Mouse (Mus musculus): ENCODE measurements around the gene Tanc1. TPM values are rescaled to one million over a fixed set of nuclear protein-coding genes. Genes with fewer than 3 reads are reported as not detected.

The Tanc1 gene
- total and polyA plus RNA-seq, 3 experiments: 5.6 to 17.3 (median 16.4) TPM

DNA sequence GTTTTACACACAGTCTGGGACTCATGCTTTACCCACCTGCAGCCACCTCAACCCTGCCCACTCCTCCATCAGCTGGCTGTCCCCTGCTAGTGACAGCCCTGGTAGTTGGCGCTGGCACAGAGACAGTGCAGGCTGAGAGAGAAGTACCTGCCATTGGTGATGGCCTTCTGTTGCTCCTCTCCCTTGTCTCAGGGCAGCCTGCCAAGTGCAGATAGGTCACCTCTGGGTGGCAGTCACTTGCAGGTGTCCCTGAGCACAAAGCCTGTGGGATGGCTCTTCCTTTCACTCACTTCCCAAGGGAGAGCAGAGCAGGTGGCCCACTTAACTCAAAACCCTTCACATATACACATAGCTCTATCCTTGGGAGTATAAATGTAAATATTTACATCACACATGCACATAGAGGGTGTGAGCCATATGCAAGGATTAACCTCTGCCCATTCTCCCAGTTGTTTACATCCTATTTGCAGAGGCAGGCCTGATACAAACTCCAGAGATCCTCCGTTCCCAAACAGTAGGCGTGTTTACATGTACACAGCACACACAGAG is 106.0 kb downstream of the Tanc1 start:
- DNase-seq: peak; percentile 17

DNA sequence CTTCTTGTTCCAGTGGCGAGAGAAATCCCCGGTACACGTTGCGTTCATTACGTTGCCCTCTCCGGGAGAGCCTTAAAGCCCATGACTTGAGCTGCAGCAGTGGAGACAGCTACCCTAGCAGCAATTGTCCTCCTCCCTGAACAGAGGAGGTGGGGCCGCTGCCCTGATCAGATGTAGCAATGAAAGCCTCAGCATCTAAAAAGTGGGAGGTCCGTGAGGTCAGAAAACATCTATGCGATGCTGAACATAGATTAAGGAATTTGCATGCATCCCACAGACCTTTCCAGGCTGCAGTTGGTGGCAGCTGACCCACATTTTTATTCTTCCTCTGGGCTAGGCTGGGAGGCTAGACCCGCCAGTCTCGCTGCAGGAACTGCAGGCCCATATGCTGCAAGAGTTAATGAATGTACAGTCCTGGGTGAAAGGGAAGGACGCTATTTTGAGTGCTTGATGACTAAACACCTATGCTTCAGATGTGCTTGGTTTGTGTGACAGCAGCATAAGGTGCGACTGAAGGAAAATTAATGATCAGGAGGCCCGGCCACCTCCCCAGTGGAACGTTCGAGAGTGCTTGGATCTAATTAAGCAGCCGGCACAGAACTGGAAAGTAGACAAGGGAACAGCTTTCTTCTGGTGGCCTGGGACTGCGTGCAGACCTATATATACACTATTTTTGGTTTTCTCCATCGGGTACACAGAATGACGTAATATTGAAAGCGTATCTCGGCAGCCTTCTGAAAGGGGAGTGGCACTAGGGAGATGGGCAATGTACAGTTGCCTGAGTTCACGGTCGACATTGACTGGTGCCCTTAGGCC is 107.0 kb downstream of the Tanc1 start:
- no peak for DNase-seq

DNA sequence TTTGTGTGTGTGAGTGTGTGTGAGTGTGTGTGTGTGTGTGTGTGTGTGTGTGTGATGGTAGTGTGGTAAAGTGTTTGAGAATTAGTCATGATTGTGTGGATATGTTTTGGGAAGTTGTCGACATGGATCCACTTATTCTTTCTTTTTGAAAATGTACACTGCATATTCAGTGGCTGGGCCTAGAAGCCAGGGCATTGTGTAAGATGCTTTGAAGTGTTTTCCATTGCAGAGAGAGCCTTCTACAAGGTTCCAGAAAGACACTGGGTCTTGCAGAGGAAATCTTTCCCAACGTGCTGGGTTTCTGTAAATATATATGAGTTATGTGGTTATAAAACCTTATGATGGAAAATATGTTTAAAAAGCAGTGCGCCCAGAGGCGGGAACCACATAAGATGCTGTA is 108.0 kb downstream of the Tanc1 start:
- DNase-seq: no peak

DNA sequence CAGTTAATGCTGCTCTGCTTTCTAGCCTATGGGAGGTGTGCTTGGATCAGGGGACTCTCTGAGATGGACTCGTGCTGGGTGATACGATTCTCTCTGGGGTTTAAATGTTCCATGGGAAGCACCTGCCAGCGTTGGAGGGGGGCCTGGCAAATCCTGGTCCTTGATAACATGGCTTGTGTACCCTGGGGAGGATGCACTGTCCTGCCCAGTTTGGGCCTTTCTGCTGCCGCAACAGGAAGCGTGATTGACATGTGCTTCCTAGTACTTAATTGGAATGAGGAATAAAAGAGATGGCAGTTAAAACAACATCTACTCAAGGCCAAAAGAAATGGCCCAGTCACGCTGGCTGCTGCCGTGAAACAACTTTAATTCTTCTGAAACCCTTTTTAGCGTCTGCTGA is 109.3 kb downstream of the Tanc1 start:
- no peak for DNase-seq

DNA sequence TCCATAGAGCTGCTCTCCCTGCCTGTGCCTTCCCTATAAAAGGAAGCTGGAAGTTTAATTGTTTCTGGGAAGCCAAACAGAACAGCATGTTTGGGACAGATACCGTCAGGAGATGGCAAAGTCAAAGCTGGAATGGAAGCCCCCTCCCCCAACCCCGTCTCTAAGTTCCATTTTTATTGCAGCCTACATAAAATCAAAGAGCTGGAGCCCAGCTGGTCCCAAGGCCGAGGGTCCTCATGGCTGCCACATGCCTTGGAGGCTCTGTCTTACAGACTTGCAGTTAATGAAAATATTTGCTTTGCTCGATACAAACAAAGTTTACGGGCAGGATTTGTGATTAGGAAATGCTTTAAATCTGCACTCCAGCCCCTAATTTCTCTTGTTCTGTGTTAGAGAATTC is 109.9 kb downstream of the Tanc1 start:
- DNase-seq: no peak

DNA sequence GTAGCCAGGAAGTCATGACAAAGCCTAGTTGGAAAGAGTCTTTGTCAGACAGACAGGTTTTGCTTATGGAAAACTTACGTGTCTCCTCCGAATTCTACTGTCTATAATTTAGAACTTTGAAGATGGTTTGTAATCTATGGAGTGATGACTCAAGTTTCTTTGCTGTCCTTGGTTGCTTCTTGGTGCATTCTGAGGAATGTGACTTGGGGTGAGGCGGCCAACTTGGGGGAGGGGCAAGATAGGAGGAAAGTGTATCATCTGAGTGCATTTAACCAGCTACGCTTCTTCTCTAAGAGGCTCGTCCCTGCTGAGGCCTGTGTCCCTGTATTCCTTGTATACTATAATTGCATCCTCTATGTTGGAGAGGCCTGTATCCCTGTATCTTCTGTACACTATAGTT is 111.5 kb downstream of the Tanc1 start:
- DNase-seq: no peak

DNA sequence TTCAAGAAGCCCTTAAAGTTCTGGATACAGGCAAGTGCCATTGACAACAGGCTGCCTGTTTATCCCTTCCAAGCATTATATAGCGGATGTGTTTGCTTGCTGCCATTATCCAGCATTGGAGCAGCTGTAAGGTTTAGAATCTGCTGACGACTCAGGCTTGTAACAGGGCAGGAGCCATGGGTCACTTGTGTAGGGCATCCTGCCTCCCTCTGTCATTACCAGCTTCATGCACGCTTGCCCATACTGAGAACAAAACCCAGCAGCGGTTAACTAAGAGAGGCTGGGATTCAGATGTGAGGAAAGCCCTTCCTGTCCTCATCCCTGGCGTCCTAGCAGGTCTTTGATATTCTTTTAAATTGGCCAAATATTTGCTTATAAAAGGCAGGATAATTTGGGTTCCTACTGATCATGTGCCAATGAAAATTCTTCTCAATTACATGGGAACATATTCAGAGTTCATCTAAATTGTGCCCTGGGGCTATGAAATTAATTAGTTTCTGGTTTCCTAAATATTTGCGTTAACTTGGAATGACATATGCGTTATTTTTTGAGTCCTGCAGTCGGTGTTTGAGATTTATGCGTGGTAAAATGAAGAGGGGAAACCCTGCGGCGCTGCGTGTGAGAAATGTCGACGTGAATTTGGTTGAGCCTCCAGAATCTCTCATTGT is 113.8 kb downstream of the Tanc1 start:
- DNase-seq: no peak

DNA sequence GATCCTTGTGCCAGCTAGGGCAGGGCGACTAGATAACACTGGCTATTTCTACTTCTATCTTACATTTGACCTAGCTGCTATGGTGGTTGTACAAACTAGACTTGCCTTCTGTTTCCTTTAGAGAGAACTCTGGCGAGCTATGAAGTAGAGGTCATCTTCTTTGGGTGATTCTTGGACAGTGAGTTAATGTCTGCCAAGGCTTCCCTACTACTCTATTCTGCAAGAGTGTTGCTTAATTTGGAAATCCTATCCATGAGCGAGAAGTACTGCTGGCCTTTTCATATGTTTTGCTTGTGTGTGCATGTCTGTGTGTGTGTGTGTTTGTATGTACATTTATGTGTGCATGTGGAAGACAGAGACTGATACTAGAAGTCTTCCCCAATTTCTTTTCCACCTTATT is 120.0 kb downstream of the Tanc1 start:
- DNase-seq: no peak

DNA sequence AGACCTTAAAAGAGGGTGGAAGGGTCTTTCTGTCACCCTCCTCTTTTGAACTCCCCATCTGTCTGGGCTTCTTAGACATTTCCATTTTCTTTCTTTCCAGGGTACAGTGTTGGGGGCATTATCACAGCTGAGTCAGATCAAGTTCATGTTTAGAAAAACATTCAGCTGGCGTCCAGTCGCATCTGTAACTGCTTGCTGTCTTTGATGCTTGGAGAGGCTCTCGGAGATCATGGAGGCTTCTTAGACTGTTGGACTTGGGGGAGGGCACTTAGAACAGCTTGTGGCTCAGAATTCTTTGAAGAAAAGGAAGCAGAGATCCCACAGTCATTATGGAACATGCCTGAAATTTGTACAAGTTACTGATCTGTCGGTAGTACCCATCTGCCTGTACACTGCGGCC is 121.6 kb downstream of the Tanc1 start:
- DNase-seq: no peak

DNA sequence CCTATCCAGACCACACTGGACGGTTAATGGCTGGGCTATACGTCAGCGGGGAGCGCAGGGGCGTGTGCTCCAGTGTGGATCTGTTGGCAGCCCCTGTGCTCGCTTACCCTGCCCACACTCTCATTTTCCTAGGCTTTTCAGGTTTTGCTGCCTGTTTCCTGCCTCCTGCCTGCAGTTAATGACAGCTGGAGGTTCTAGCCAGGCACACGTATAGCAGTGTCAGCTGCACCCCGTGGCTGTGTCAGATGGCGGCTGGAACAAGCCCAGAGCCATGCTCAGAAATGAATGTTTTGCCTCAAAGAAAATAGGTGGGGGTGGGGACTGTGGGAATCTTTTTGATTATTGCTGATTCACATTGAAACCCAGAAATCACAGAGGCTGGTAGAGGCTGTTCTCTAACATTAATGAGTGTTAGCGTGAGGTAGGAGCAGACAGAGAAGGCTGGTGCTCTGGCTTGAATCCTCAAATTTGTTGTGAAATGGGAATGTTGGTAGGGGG is 124.6 kb downstream of the Tanc1 start:
- DNase-seq: no peak

DNA sequence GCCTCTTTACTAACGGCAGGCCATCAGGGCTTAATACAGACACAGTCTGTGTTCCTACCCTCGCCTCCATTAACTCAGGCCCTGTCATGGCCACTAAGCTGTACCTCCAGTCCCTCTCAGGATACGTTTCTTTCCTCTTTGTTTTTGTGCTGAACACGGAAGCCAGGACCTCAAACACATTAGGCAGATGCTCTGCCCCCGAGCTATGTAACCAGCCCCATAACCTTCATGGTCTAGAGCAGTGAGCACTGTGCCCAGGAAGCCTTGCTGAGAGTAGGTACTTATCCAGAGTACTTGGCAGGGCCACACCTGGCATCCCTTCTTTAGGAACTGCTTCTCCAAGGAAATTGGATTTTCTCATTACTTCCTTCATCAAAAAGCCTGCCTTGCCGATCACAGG is 125.5 kb downstream of the Tanc1 start:
- no peak for DNase-seq

DNA sequence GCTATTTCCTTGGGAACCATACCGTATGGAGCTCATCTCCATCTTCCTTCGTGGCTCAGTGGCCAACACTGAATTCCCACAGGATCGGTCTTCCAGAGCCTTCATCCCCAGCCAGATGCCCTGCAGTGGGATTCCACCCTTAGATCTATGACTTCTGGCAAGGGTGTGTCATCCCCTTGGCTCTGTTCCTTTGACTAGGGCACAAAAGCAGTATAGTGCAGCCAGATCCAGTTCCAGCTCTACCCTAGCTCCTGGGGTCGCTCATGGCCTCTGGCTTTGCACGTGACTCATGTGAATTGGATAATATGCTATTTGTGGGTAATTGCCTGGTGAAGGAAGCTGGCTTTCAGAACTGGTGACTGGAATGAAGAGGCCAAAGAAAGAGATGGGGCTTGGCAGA is 126.5 kb downstream of the Tanc1 start:
- no peak for DNase-seq

DNA sequence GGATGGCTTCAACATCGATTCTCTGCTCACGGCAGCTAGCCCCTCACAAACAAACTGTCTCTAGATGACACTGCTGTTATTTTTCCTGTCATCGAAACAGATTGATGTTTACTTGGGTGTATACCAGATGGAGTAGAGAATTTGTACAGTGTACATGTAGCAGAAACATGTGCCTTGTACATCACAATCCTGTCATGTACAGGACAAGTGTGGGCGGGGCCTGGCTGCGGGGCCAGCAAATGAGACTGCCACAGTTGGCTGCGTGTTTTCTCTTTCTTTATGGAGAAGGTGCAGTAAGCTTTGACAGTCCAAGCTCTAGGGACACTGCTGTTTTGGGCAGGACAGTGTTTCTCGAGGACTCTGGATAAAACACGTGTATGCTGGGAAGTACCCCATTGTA is 127.2 kb downstream of the Tanc1 start:
- DNase-seq: no peak

DNA sequence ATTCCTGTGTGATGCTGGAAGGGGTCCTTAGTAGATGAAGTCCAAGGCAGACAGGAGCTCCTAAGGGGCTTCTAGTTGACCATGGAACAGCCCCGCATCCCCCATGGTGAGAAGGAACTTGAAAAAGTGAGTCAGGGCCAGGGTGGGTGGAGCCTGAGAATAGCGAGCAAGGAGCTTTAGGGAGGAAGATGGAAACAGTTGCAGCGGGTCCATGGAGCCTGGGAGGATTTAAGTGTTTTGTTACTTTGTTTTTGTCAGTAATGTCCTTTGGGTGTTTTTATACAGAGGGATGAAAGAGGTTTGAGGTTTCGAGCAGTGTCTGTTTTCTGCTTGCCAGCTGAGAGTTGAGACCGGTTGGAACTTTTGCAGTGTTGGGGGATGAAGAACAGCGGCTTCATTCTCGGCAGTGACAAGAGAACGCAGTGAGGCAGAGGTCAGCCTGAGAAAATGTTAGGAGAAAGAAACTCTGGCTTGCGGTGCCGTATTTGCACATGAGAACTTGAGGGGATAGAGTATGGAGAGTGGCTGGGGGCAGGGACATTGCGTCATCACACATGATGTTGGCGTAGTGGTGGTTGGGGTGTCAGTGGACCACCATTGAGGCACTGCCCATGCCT is 130.8 kb downstream of the Tanc1 start:
- DNase-seq: no peak

DNA sequence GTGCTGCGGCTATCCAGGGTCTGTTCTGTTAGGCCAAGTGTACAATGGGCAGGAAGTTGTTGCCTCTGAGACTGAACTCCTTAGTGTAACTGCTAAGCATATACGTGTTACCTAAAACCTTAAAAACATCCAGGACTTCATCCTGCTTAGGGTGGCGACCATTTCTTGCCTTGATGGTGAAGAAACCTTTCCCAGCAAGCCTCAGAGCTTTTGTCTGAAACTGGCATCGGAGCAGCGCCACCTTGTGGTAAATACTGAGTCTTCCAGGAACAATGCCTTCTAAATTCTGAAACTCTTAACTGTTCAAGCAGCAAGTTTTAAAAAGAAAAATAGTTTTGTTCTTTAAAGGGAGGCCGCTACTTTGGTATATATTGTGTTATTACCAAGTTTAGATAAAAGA is 133.6 kb downstream of the Tanc1 start:
- DNase-seq: peak; percentile 27

DNA sequence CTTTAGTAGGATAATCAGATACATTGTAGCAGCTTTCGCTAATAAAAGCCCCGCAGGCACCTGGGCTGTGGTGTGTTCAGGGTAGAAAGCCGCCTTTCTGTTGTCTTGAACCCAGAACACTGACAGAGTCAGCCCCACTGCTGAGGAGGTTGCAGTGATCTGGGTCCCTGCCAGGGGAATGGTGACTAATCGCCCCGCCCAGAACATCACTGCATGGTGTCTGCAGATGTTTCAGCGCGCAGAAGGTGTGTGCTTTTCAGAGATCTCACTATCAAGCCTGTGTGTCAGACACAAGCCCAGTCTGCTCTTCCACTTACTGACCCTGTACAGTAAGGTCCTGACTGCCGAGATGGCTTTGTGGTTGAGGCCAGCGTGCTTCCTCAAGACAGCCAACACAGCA is 134.2 kb downstream of the Tanc1 start:
- peak; percentile 75 for DNase-seq

DNA sequence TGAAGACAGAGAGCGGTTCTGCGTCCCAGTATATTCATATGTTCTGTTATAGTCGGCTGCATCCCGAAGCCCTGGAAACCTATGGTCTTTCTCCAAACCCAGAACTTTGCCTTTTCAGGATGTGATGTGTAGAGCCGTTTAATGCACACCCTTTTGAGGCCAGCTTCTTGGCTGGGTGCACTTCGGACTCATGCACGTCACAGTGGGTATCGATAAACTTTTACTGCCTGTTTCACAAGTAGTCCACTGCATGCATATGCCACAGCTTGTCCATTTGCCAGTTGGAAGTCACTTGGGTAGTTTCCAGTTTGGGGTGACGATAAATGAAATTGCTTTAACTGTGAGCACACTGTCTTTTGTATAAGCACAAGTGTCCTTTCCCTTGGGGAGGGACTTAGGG is 135.9 kb downstream of the Tanc1 start:
- DNase-seq: no peak

DNA sequence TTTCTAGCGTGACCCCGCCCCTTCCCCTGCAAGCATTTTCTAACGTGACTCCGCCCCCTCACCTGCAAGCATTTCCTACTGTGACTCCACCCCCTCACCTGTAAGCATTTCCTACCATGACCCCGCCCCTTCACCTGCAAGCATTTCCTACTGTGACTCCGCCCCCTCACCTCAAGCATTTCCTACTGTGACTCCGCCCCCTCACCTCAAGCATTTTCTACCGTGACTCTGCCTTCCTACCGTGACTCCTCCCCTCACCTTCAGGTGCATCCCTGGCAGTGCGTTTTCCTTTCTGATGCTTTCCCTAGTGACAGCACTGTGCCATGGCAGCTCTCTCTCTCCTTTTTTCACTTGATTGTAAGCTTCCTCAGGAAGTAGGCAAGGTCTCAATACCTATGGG is 137.5 kb downstream of the Tanc1 start:
- DNase-seq: no peak

DNA sequence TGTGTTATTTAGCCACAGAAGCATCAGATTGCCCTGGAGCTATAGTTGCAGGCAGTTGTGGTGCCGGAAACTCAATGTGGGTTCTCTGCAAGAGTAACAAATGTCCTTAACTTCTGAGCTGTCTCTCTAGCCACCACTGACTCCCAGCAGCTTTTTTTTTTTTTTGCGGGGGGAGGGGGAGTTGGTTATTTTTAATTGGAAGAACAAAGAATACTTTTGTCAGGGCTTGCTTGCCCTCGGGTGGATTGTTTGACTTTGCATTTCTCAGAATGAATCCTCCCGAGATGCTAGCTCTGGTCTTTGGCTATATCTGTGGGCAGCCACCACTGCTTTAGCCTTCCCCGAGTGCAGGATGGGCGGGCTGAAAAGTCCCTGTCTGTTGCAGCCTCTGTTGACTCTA is 139.3 kb downstream of the Tanc1 start:
- no peak for DNase-seq

DNA sequence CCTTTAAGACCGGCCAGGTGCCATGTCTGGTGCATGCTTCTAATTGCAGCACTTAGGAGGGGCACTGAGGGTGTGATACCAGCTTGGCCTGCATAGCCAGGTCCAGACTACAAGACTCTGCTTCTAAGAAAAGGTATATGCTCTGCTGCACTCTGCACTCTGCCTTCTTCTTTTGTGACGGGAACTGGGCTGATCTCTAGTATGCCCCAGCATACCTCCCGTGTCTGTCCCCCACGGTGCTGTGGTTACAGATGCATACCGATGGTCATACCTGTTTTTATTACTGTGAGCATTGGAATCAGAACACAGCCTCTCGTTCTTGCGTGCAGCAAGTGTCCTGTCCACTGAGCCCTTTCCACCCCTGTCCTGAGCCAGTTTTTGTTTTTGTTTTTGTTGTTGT is 140.3 kb downstream of the Tanc1 start:
- DNase-seq: no peak

DNA sequence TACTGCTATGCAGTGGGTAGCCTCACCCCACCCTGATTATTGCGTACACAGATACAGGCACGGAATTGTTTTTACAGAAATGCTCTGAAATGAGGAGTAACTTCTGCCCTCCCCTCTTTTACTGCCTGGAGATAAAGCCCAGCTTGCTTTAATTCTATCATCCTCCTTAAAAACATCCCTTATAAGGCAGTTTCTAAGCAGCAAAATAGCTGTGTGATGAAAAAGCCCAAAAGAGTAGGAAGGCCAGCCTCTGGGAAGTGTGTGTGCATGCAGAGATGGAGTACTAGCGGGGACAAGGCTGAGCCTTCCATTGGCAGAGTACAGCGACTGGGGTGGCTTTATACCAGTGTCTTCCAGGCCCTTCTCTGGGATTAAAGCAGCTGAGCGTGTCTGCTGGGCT is 140.9 kb downstream of the Tanc1 start:
- no peak for DNase-seq

DNA sequence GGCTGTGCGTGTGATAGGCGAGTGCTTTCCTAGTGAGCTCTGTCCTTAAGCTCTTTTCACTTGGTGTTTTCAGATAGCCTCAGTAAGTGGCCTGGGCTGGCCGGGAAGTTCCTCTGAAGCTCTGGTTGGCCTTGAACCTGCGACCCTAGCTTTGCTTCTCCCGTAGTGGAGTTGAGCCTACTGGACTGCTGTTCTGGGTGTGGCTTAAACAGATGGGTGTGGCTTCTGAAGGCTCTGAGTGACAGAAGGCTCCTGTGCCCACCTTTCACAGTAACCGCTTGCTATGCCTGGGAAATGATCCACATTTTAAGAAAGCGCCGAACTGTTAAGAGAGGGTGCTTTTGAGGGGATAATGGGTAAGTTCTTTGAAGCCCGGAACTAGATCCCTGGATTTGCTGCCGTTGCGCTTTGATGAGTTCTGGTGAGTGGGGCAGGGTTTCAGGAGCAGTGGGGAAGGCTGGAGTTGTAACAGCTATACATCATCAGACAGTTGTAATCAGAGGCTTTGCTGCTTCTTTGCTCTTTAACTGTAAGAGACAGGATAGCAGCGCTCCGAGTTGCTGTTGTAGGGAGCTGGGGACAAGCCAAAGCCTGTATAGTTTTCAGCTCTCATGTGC is 144.4 kb downstream of the Tanc1 start:
- DNase-seq: no peak

DNA sequence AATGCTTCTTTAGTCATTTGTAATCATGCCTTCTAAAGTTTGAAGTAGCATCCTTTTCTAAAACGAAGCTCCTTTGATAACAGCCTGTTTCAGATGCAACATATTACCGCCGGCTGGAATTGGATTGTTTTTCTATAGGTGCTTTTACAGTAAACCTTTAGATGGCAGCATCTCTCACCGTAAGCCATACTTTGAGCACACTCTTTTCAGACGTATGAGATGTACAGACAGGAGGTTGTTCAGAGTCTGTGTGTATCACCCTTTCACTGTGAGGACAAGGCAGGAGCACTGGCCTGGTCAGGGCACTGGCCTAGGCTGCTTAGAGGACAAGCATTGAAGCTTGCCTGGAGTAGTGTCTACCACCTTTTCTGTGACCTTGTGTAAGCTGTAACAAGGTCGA is 145.2 kb downstream of the Tanc1 start:
- no peak for DNase-seq
